Comparison of ENCODE assay signal across 14 mouse cellular contexts in genomic region chr2:179521444-179521843, GRCm38 (mm10).
DNase-seq lines count a peak whose midpoint lies in the region; ATAC-seq and TF ChIP-seq lines count a peak whose summit lies in the region.
"Had no signal": no experiment of that assay in that cellular context is flagged by ENCODE, and none has a peak within 500 bp of the region (broad histone marks: within the 10 kb centered on the region; RNA-seq: fewer than 3 reads in every experiment).

No protein-coding gene starts in this region.

- no peak overlapping the region for H3K4me2 ChIP-seq in midbrain, embryonic 12.5 days (replicated peaks)
- no peak overlapping the region for H3K4me2 ChIP-seq in midbrain, embryonic 16.5 days (ENCODE audit: low read length)
- peak overlapping the region; percentile 15 for H3K4me2 ChIP-seq in limb, embryonic 12.5 days
- H3K4me2 ChIP-seq in intestine, postnatal 0 days (replicated peaks; ENCODE audit: low read depth), result no peak overlapping the region
- H3K4me2 ChIP-seq: embryonic facial prominence, embryonic 13.5 days; heart, embryonic 12.5 days; lung, embryonic 15.5 days had no signal

- H3K4me1 ChIP-seq in midbrain, embryonic 12.5 days, result peaks cover 53% of the 10 kb centered on the region
- peaks cover 31% of the 10 kb centered on the region for H3K4me1 ChIP-seq in midbrain, embryonic 16.5 days (ENCODE audit: control insufficient read depth, insufficient read depth, low read length)
- H3K4me1 ChIP-seq in forebrain, embryonic 10.5 days, result peaks cover 85% of the 10 kb centered on the region
- H3K4me1 ChIP-seq in limb, embryonic 12.5 days (replicated peaks), result peaks cover 51% of the 10 kb centered on the region
- H3K4me1 ChIP-seq in intestine, postnatal 0 days (replicated peaks; ENCODE audit: control insufficient read depth, insufficient read depth, low read length), result no peaks in the 10 kb centered on the region
- H3K4me1 ChIP-seq: heart, embryonic 12.5 days; lung, embryonic 15.5 days had no signal

- no peak for DNase-seq in forebrain, embryonic 10.5 days (ENCODE audit: extremely low spot score, low spot score)
- no peak for DNase-seq in heart, adult 9 months (ENCODE audit: low spot score in 2 of 2)
- no peak for DNase-seq in left cerebral cortex, postnatal 10 days (ENCODE audit: extremely low spot score in 1 of 2, low spot score in 2 of 2)
- DNase-seq: gastrocnemius, postnatal 25 days; heart, postnatal 36 days; right cerebral cortex, postnatal 14 days had no signal

- H3K27me3 ChIP-seq in midbrain, embryonic 12.5 days, result peaks cover 16% of the 10 kb centered on the region
- H3K27me3 ChIP-seq in midbrain, embryonic 16.5 days (ENCODE audit: control insufficient read depth, insufficient read depth, low read depth, low read length), result no peaks in the 10 kb centered on the region; the same call in 1 of the 2 replicates
- peaks cover 23% of the 10 kb centered on the region for H3K27me3 ChIP-seq in forebrain, embryonic 10.5 days (ENCODE audit: poor library complexity, severe bottlenecking)
- H3K27me3 ChIP-seq in limb, embryonic 12.5 days, result peaks cover 8% of the 10 kb centered on the region; the same call in 1 of the 2 replicates
- peaks cover 11% of the 10 kb centered on the region; the same call in 1 of the 2 replicates for H3K27me3 ChIP-seq in intestine, postnatal 0 days (replicated peaks; ENCODE audit: control insufficient read depth, insufficient read depth, low read length)
- H3K27me3 ChIP-seq: lung, embryonic 15.5 days had no signal

- peak; percentile 38; the same call in 1 of the 2 replicates for ATAC-seq in midbrain, embryonic 12.5 days (ENCODE audit: low FRiP score, low read depth)
- ATAC-seq in midbrain, embryonic 16.5 days, result no peak
- ATAC-seq in limb, embryonic 12.5 days (ENCODE audit: insufficient number of reproducible peaks, insufficient read depth, low FRiP score, low TSS enrichment, low read depth), result no peak
- no peak for ATAC-seq in intestine, postnatal 0 days
- ATAC-seq: activated CD4-positive, CD25-positive, alpha-beta regulatory T cell, adult 4 months had no signal

- no peak overlapping the region for H3K9ac ChIP-seq in midbrain, embryonic 12.5 days (replicated peaks)
- no peak overlapping the region for H3K9ac ChIP-seq in midbrain, embryonic 16.5 days (ENCODE audit: low read depth, low read length)
- no peak overlapping the region for H3K9ac ChIP-seq in limb, embryonic 12.5 days (replicated peaks)
- H3K9ac ChIP-seq in intestine, postnatal 0 days (ENCODE audit: low read depth, low read length), result no peak overlapping the region
- H3K9ac ChIP-seq: embryonic facial prominence, embryonic 13.5 days; heart, embryonic 12.5 days; lung, embryonic 15.5 days had no signal

- no peaks in the 10 kb centered on the region for H3K36me3 ChIP-seq in midbrain, embryonic 12.5 days
- no peaks in the 10 kb centered on the region for H3K36me3 ChIP-seq in midbrain, embryonic 16.5 days (ENCODE audit: control insufficient read depth, insufficient read depth, low read length)
- H3K36me3 ChIP-seq in forebrain, embryonic 10.5 days (replicated peaks), result no peaks in the 10 kb centered on the region; the same call in 1 of the 2 replicates
- H3K36me3 ChIP-seq in limb, embryonic 12.5 days, result no peaks in the 10 kb centered on the region
- H3K36me3 ChIP-seq in intestine, postnatal 0 days (ENCODE audit: control insufficient read depth, insufficient read depth), result no peaks in the 10 kb centered on the region
- H3K36me3 ChIP-seq: embryonic facial prominence, embryonic 13.5 days; heart, embryonic 12.5 days; lung, embryonic 15.5 days had no signal

- WGBS in midbrain, embryonic 12.5 days, result 33% methylated on average over 5 of the region's 5 CpGs
- WGBS in midbrain, embryonic 16.5 days, result 20% methylated on average over 5 of the region's 5 CpGs
- 28% methylated on average over 5 of the region's 5 CpGs for WGBS in forebrain, embryonic 10.5 days
- 46% methylated on average over 5 of the region's 5 CpGs for WGBS in limb, embryonic 12.5 days
- WGBS in intestine, postnatal 0 days, result 81% methylated on average over 5 of the region's 5 CpGs

- H3K9me3 ChIP-seq in midbrain, embryonic 12.5 days, result no peaks in the 10 kb centered on the region
- no peaks in the 10 kb centered on the region for H3K9me3 ChIP-seq in midbrain, embryonic 16.5 days (replicated peaks; ENCODE audit: control insufficient read depth, low read length, poor library complexity, severe bottlenecking)
- no peaks in the 10 kb centered on the region; the same call in 1 of the 2 replicates for H3K9me3 ChIP-seq in forebrain, embryonic 10.5 days
- no peaks in the 10 kb centered on the region for H3K9me3 ChIP-seq in limb, embryonic 12.5 days
- H3K9me3 ChIP-seq in intestine, postnatal 0 days (ENCODE audit: control insufficient read depth), result no peaks in the 10 kb centered on the region
- H3K9me3 ChIP-seq: embryonic facial prominence, embryonic 13.5 days; heart, embryonic 12.5 days; lung, embryonic 15.5 days had no signal

- intact Hi-C loops in left cerebral cortex, postnatal 10 days (cut with DNase I), result no loop called here

- no peak for TF ChIP-seq CTCF in intestine, postnatal 0 days (IDR thresholded peaks at IDR 0.05; ENCODE audit: low read depth)

- H3K4me3 ChIP-seq in midbrain, embryonic 12.5 days, result no peak overlapping the region
- no peak overlapping the region for H3K4me3 ChIP-seq in midbrain, embryonic 16.5 days (ENCODE audit: low read depth, low read length)
- H3K4me3 ChIP-seq in forebrain, embryonic 10.5 days, result no peak overlapping the region
- H3K4me3 ChIP-seq in limb, embryonic 12.5 days (replicated peaks), result no peak overlapping the region
- no peak overlapping the region for H3K4me3 ChIP-seq in intestine, postnatal 0 days (ENCODE audit: low read depth, low read length)
- H3K4me3 ChIP-seq: embryonic facial prominence, embryonic 13.5 days; heart, embryonic 12.5 days; lung, embryonic 15.5 days had no signal

- H3K27ac ChIP-seq in midbrain, embryonic 12.5 days (replicated peaks), result peak overlapping the region; percentile 27; the same call in 1 of the 2 replicates
- H3K27ac ChIP-seq in midbrain, embryonic 16.5 days (ENCODE audit: low read length), result no peak overlapping the region
- peak overlapping the region; percentile 80 for H3K27ac ChIP-seq in forebrain, embryonic 10.5 days
- H3K27ac ChIP-seq in limb, embryonic 12.5 days, result peak overlapping the region; percentile 76
- no peak overlapping the region for H3K27ac ChIP-seq in intestine, postnatal 0 days (ENCODE audit: low read depth, low read length)
- H3K27ac ChIP-seq: embryonic facial prominence, embryonic 13.5 days; lung, embryonic 15.5 days had no signal

Comparison
In these comparisons a context has a peak if more than half of its experiments do, and no peak if none do; other contexts are left out.
1. H3K27ac ChIP-seq: peak in midbrain, embryonic 12.5 days (single experiment), forebrain, embryonic 10.5 days (single experiment) and limb, embryonic 12.5 days (single experiment); none in midbrain, embryonic 16.5 days (single experiment) and intestine, postnatal 0 days (single experiment).